Mouse (Mus musculus) induced T-regulatory cell, adult 2 months (primary cell): ENCODE results near the gene Ddx23.

Experiments used
- DNase-seq: peaks from one replicate; pipeline ENCODE4 v3.0.0-alpha.2; 2012; ENCODE audit warnings: low read depth

Gene Ddx23

DNA sequence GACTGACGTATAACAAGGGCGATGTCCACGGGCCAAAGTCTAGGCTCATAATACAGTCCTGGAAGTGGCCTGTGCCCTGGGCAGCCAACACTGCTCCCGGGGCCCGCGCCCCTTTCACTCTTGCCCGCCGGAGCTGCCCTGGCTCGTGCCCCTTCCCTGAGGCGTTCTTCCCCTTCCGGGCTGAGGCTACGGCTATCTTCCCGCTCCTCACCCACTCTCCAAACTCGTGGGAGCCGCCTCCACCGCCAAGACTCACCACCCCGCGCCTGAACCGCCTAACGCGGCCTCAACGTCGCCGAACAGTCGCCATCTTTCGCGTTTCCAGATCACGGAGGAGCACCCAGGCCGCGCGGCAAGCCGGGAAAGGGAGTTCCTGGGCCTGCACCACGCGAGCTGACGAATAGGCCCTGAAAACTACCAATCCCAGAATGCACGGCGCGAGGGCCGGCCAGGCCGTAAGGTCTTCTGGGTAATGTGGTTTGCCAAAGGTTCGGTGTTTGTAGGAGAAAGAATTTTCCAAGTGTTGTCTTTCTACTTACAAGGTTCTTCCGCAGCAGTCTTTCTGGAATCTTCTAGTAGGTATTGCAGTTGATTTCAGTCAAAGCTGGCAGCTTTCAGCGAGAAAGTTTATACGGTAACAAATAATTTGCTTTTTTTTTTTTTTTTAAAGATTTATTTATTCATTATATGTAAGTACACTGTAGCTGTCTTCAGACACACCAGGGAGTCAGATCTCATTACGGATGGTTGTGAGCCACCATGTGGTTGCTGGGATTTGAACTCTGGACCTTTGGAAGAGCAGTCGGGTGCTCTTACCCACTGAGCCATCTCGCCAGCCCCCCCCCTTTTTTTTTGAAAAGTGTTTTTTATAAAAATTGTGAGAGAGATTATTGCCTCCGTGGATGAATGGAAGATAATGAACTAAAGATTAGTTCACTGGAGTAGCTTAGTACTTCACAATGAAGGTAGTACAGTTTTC, at the start of gene Ddx23:
Gene Ddx23 (minus strand): TSS at position 328 of the 979 bp plus-strand sequence.
- DNase-seq = peak; percentile 96

DNA sequence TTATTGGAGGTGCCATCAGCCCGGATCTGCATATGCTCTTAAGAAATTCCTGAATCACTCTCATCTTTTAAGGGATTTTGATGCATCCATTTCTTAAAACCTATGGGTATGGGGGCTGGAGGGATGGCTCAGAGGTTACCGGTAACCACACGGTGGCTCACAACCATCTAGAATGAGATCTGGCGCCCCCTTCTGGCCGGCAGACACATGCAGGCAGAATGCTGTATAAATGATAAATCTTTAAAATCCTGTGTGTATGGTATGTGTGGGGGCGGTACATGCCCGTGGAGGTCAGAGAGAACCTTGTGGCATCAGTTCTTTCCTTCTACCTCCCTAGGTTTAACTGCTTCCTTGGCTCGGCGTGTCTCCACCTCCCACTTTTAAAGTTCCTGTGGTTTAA, 47.7 kb upstream of the Ddx23 start:
- peak; percentile 87 for DNase-seq

DNA sequence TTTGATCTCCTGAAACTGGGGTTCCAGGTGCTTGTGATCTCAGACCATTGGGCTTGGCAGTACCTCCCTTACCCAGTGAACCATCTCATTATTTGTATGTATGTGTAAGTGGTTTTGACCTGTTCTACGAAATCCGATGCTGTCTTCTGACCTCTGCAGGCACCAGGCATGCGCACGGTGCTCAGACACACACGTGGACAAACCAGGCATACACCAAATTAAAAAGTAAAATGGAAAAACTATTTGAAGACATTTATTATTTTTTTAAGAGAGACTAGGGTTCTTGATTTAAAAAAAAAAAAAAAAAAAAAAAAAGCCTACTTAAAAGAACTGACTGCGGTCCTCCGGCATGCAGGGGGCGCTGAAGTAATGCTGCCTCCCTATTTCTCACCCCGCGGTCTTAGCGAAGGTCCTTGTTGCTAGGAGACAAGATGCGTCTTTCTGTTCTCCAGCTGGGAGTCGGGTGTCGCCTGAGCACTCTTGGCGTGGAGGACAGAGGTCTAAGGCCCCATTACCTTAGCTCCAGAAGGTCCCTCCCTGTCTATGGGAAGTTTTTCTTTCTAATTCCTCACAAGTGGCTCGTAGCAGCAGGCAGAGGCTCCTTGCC, 45.2 kb upstream of the Ddx23 start, which contains the start of gene Ccdc65:
Gene Ccdc65 (plus strand): TSS at position 442 of the 607 bp plus-strand sequence.
- DNase-seq = peak; percentile 87

DNA sequence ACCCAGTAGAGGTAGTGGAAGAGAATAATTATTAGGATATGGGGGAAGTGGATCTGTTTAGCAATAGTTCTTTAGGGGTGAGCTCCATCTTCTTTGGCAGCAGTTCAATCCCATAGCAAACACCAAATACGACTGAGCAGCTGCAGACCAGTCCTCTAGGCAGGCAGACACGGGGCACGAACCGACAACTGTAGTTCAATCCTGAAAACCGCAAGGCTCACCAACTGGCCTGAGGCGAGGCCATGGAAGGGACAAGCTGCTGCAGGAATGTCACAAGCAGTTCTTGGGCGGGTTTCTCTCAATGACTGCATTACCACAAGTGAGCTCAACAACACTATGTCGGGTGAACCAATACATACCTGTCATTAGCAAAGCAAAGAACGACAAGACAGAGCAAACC, 41.6 kb upstream of the Ddx23 start:
- DNase-seq = no peak

DNA sequence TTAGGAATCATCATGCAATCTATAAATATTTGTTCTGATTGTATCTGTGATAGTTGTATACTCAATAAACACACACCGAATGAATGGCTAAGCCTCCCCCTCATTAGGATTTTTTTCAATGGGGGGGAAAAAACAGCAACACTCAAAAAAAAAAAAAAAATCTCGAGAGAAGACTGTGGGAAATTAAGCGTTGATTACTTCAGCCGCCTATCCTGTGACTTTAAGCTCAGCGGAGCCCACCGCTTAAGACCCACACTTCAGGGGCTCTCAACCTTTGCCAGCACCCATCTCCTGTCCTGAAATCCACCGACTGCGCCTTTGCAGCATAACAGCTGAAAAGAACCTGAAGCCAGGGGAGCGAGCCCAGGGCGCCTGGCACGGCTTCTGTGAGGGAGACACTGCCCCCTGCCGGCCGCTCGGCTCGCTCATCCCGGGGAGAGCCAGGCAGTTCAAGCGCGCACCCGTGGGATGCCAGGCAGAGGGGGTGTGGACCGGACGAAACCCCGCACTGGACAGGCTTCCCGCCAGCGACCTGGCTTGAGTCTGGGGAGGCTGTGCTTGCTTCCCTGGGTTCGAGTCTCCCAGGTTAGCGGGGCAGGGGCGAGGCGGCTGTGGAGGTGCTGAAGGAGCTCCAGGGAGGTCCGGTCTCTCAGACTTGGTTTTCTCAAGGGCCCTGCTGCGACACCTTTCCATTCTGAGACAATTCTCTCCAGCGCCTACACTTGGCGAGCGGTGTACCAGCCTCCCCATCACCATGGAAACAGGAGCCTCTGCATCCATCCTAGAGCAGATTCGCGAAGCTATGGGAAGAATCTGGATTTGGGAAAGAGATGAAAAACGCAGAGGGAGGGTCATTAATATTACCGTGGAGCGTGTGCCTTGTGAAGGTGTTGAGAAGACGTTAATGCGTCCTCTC, 36.8 kb upstream of the Ddx23 start:
- DNase-seq = peak; percentile 87

DNA sequence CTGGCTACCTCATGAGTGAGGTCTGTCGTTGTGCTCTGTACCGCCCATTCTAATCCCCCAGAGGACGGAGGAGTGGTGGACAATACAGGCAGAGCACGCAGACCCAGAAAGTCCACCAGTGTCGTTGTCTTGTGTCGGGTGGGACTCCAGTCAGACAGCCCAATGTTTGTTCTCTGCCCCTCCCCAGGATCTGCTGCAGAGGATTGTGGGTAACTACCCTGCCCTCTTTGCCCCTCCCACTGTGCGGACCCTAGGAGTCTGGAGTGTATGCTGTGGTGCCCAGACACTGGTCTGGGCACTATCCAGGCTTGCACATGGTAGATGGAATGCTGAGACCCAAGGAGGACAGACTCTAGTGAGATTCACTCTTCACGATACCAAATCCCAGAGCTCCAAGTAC, 33.5 kb upstream of the Ddx23 start:
- no peak for DNase-seq

DNA sequence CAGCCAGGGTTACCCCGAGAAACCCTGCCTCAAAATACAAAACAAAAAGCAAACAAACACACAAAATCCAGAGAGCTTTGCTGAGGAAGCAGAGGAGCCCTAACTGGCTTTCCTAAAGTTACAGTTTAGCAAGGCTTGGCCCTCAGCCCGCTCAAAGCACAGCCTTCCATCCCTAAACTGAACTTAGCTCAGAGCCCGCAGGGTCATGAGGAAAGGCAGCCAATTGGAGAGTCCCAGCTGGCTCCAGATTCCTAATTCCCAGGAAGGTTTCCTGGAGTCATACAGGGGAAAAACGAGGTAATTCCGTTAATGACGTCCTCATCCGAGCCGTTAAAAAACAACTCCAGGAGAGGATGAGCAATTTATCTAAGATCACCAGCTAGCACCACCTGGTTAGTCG, 33.0 kb upstream of the Ddx23 start:
- no peak for DNase-seq

DNA sequence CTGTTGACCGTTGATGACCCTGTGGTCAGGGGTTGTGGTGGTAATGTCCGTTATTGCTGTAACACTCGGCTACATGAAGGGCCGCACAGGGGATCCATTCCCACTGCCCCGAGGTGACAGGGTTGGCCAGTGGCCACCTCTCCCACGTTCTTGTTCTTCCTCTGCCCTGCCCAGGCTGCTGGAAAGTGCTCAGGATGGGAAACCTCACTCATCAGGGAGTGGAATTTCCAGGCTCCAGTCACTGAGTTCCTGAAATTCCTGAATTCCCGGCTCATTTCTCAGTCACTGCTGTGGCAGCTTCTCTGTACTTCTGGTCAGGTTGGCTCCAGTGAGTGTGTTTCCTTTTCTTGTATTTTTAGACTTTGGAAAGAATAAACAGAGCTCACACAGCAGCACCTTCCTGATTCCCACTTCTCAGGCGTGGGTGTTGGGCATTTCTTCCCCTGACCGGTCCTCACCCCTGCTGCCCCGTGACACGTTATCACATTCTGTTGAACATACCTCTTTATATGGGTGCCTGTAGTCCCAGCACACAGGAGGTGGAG, 29.5 kb upstream of the Ddx23 start:
- DNase-seq = no peak

DNA sequence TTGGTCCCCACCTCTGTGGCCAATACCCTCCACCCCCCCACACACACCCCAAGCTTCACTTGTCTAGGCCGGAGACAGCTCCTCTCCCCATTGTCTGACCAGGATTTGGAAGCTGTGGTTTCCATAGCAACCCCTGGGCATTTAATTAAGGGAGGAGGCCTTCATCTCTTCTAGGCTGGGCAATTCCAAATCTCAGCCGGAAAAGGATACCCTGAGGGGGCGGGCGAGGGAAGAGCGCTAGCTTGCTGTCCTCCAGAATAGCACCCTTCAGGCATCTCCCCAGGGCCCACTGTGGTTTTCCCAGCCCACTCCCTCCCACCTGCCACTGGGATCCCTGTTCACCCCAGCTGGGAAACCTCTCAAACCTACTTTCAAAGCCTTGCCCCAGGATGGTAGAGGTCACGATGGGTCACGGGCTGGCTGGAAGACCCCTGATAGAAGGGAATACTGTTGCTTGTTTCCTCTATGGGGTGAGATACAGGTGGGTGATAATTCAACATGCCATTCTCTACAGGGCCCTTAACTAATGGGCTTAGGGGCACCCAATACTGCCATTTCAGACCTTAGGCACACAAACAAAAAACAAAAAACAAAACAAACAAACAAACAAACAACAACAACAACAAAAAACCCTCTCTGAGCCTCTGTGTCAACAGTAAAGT, 28.9 kb upstream of the Ddx23 start:
- DNase-seq = no peak

DNA sequence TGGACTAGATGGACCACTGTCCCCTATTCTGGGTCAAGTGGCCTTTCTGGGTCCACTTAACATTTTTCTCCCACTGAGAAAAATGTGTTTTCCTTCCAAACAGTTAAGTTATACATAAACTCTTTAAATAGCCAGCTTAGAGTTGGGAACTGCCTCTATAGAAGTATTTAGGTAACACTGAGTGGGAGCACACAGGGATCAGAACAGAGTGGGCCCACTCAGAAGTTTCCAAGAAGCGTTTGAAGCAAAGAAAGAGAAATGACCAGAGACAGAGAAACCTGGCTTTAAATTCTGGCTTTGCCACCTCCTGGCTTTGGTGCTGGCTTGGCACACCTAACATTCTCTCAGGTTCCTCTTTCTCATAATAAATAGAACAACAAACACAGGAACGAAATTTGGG, 27.0 kb upstream of the Ddx23 start:
- DNase-seq = no peak

DNA sequence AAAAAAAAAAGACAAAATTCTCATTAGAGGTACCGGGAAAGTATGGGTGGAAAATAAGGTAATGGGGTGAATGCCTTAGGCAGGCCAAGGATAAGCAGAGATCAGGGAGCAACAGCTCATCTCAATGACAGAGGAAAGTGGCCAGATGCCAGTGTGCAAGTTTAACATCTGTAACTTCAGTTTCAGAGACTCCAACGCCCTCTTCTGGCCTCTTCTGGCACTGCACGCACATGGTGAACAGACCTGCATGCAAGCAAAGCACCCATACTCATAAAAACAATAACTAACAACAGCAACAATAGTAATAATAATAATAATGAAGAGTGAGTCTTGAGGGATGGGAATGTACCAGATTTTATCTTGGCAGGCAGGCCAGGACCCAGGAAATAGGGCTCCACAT, 23.2 kb upstream of the Ddx23 start:
- DNase-seq = no peak

DNA sequence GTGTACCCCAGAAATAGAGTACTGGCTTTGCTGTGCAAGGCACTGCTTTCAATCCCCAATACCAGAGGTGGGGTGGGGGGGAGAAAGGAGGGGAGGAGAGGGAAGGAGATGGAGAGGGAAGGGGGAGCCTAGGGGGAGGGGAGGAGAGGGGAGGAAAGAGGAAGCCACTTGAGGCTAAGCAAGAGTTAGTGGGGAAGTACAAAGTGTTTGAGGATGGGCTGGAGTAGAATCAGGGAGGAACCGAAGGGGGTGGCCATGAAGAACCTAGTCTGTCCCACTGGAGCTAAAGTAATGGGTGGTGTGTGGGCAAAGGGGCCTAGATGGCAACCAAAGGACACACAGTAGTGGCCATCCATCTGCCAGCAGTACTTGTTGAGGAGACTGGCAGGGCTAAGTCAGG, 21.1 kb upstream of the Ddx23 start:
- DNase-seq = no peak

DNA sequence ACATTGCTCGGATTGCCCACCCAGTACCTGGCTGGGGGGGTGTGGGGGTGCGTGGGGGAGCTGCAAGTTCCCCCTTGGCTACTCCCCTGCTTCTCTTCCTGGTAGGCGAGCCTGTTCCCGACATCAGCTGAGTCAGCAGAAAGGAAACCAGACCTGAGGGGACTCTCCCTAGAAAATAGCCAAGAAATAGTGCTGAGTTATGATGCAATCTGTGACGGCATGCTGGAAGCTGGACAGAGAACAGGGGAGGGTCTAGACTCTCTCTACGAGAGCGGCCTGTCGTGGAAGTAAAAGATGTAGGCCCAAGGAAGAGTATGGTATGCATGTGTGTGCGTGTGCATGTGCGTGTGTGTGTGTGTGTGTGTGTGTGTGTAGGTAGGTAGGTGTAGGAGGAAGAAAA, 20.5 kb upstream of the Ddx23 start:
- no peak for DNase-seq

DNA sequence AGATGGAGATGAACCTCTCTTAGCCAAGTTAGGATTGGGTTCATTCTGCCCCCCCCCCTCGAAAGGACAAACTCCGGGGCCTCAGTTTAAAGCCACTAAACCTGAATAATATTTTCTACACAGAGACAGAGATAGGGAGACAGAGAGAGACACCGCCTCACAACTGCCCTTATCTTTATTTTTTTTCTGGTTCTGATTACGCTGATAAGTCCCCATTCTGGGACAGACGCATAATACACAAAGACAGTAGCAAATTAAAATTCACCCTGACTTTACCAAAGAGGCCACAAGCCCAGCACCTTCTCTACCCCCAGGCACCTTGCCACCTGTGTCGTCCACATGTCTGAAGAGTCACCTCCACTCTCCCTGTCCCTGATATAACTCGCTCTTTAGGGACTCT, 18.9 kb upstream of the Ddx23 start:
- DNase-seq = no peak

DNA sequence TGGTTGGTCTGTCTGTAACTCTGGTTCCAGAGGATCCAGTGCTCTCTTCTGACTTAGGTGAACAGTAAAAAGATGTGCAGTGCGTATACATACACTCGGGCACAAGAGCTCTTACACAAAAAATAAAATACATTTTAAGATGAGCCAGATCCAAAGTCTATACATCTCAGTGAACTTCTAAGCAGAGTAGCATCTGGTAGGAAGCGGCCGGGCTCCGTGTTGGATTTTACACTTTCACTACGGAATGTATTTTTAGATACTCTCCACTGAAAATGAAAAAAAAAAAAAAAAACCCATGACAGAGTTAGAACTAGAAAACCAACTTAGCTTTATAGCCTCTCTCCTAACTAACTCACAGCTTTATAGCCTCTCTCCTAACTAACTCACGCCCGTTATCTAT, 18.0 kb upstream of the Ddx23 start:
- DNase-seq = no peak

DNA sequence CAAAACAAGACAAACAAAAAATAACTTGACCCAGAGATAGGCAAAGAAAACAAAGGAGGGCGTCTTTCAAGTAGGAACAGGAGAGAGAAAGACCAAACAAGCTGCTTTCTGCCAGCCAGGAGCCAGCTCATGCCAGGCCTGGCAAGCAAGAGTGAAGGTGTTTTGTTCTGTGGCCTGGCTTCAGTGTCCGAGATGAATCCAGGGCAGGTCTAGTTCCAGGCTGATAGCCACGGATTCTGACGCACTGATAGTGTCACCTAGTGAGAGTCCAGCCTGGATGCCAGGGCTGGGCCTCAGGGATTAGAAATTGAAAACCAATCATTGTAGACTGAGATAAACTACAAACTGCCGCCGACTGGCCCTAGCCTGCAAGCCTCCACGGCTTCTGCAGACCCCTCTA, 15.3 kb upstream of the Ddx23 start:
- no peak for DNase-seq

DNA sequence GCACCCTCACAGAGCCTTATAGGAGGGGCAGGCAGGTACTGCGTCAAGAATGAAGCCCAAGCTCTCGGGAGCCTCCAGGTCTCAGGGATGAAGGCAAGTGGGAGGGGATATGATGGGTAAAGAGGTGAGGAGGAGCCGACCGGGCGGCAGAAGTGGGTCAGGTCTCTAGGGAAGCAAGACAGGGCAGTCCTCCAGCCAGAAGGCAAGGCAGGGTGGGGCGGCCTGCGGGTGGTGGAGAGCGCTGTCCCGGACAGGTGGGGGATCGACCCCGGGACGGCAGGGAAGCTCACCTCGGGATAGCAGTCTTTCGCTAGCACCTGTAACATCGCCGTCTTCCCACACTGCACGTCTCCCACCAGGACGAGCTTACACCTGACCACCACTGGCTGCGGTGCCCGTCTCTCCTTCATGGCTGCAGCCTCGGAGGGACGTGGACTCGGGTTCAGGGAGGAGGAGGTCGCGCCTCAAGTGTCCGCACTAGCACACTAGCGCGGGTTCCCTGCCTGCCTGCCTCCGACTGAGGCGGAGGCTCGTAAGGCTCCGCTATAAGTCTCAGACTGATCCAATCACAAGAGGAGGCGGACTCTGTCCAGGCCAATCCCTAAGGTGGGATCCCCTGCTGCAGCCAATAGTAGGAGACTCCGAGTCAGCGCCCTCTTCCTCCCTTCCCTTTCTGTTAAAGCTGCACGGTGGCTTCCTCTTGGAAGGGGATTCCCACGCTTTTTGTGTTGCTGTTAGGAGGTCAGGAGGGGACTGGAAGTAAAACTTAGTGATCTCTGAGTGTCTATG, 14.4 kb upstream of the Ddx23 start, which contains the start of gene Rnd1:
Gene Rnd1 (minus strand): TSS at position 522 of the 789 bp plus-strand sequence.
- DNase-seq = peak; percentile 86

DNA sequence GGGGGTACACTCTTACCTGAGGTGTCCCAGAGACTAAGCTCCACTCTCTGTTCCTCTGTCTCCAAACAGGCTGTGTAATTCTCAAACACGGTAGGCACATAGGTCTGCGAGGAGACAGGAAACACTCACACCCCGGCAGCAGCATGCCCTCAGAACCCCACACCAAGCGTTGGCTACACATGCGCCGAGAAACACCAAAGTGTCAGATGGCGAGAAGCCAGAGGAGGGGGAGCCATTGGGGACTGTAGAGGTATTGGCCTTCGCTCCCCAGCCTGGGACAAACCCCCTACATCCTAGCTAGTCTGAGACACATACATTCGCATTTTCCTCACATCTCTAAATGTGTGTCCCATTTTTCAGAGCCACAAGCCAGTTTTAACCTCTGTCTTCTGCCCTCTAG, 13.8 kb upstream of the Ddx23 start:
- peak; percentile 56 for DNase-seq

DNA sequence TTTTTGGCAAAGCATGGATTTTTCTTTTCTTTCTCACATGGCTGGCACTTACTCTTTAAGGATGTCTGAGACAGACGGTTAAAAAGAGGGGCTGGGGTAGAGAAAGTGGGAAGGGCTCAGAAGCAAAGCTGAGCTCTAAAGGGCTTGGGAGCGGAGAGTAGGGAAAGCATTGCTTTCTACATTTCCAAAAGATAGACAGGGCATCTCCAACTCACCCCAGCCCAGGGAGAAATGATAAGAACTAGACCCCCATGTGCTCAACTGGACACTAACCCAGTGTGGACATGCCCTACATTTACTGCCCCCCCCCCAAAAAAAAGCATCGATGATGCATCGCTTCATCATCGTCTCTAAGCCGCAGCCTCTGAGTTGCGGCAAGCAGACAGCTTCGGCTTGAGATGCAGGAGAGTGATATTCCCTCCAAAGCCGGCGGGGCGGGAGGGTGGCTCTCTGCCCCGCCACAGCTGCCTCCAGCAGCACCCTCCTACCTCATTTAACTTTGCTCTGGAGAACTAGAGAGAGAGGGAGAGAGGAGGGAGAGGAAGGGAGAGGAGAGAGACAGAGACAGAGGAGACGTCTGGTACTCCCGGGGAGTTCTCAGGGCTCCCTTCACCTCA, 13.0 kb upstream of the Ddx23 start:
- DNase-seq = peak; percentile 30

DNA sequence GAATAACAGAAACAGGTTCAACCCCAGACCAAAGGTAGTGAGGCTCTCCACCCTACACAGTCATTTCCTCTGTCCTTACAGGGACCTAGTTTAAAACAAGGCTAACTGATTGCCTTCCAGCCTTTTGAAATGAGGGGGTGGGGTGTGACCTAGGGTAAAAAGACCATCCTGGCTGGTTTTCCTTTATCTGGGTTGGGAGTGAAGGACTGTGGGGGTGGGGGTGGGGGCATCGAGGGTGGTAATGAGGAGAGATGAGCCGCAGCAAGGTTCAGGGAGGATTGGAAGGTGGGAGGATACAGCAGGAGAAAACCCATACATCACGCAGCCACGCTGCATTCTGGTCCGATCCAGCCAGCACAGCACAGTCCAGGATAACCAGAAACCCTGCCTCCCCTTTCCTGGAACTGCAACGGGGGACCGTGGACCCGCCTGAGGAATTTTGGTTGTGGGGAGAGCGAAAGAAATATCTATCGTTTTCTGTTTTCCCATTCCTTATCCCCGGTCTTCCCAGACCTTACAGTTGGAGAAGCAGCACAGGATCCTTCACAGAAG, 12.4 kb upstream of the Ddx23 start:
- no peak for DNase-seq
